Mouse (Mus musculus) myocyte (in vitro differentiated cells): Measurements from ENCODE around the gene Zmym6.

Source experiments
- CEBPB ChIP-seq: IDR thresholded peaks from 2 replicates; pipeline ENCODE4 v1.6.1; 2011; ENCODE audit warnings: mild to moderate bottlenecking, moderate library complexity; ENCODE audit not compliant: poor library complexity, insufficient read depth, severe bottlenecking
- MAX ChIP-seq: IDR thresholded peaks from one replicate; pipeline ENCODE4 v1.6.1; 2011; ENCODE audit warnings: low read depth, mild to moderate bottlenecking, control low read depth
- MYOD1 ChIP-seq, 3 experiments: IDR thresholded peaks; one replicate each; pipeline ENCODE4 v1.6.1; 2011; ENCODE audit warnings: control low read depth in 2 of 3, low read depth in 2 of 3, mild to moderate bottlenecking in 2 of 3, moderate library complexity in 1 of 3; ENCODE audit not compliant: insufficient read length in 2 of 3, control insufficient read depth in 1 of 3
- POLR2A ChIP-seq: IDR thresholded peaks from one replicate; pipeline ENCODE4 v1.6.1; 2011; ENCODE audit warnings: low read depth, mild to moderate bottlenecking, control low read depth, moderate library complexity; ENCODE audit not compliant: insufficient read length
- TCF12 ChIP-seq: IDR thresholded peaks from one replicate; pipeline ENCODE4 v1.6.1; 2011; ENCODE audit warnings: mild to moderate bottlenecking, control low read depth; ENCODE audit not compliant: poor library complexity, insufficient read depth, severe bottlenecking
- TCF3 ChIP-seq: IDR thresholded peaks from one replicate; pipeline ENCODE4 v1.6.1; 2011; ENCODE audit warnings: low read depth, control low read depth; ENCODE audit not compliant: insufficient read length

DNA sequence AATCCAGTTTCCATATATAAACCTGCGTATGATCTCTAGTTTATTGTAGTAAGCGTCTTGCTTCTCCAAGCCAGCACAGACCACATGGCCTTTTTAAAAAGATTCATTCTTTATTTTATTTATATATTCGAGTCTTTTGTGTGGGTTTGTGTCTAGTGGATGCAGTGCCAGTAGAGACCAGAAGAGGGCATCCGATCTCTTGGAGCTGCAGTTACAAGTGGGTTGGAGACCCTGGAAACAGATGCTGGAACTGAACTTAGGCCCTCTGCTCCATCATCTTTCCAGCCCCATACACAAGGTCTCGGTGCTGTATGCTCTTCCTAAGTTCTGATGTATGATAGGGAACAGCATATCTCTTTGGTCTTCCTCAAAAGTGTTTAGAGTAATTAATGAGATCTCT, 78.6 kb downstream of the Zmym6 start:
- TF ChIP-seq CEBPB (no peak), POLR2A (no peak), TCF12 (no peak), MYOD1 (IDR thresholded peaks at IDR 0.05; ENCODE audit: control insufficient read depth in 1 of 3, insufficient read length in 2 of 3, low read depth in 2 of 3) (no peak), MAX (no peak), TCF3 (no peak)
